ENCODE assay signal across 8 mouse cellular contexts in the genomic region with DNA sequence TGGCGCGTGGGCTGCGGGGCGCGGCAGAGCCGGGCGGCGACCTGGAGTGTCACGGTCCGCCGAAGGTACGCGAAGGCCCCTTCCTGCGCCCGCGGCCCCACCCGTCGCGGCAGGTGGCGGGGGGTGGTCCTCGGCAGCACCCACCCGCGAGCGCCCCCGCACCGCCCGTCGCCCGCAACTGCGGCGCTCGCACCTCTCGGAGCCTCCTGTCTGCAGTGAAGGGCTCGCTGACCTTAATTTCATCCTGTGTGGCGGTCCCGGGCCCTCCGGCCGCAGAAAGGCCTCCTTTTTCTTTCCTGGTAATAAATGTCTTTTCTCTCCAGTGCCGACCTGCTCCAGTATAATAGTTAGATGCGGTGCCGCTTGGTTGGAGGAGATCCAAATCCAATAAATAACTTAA. TPM values are rescaled to one million over a fixed set of nuclear protein-coding genes. Genes with fewer than 3 reads are reported as not detected.
DNase-seq lines count a peak whose midpoint lies in the region; ATAC-seq and TF ChIP-seq lines count a peak whose summit lies in the region.

No protein-coding gene starts in this region.

- peak overlapping the region; percentile 99 for H3K4me3 ChIP-seq in liver, adult 2 months (ENCODE audit: insufficient read depth, low read depth, low read length)
- H3K4me3 ChIP-seq in neural tube, embryonic 13.5 days: peak overlapping the region; percentile 95

- no peak for TF ChIP-seq POLR2A in liver, adult 2 months (IDR thresholded peaks at IDR 0.05; ENCODE audit: extremely low read depth, insufficient read depth, low read length)

- no peaks in the 10 kb centered on the region for H3K27me3 ChIP-seq in liver, adult 2 months (ENCODE audit: control insufficient read depth, insufficient read depth, low read length)
- H3K27me3 ChIP-seq in neural tube, embryonic 13.5 days: no peaks in the 10 kb centered on the region

- H3K4me1 ChIP-seq in liver, adult 2 months (ENCODE audit: control insufficient read depth, insufficient read depth, low read length): peaks cover 20% of the 10 kb centered on the region
- H3K4me1 ChIP-seq in neural tube, embryonic 13.5 days (replicated peaks): peaks cover 69% of the 10 kb centered on the region

- peak; percentile 77 for ATAC-seq in neural tube, embryonic 13.5 days (ENCODE audit: low read depth)

- H3K9me3 ChIP-seq in neural tube, embryonic 13.5 days: no peaks in the 10 kb centered on the region

- WGBS in liver, adult 2 months: 2% methylated on average over 39 of the region's 41 CpGs
- WGBS in neural tube, embryonic 13.5 days: under 1% methylated on average over 26 of the region's 41 CpGs

- H3K79me2 ChIP-seq in liver, adult 2 months (ENCODE audit: control insufficient read depth, insufficient read depth, low read length): peaks cover 12% of the 10 kb centered on the region

- peak overlapping the region; percentile 100 for H3K9ac ChIP-seq in liver, adult 2 months (ENCODE audit: low read depth, low read length)
- peak overlapping the region; percentile 99 for H3K9ac ChIP-seq in neural tube, embryonic 13.5 days

- H3K4me2 ChIP-seq in neural tube, embryonic 13.5 days: peak overlapping the region; percentile 87

- no peak for TF ChIP-seq CTCF in liver, adult 2 months (IDR thresholded peaks at IDR 0.05; ENCODE audit: low read depth, low read length)

- DNase-seq in left cerebral cortex, adult 18-20 months (ENCODE audit: low spot score in 2 of 2): peak; percentile 50 to 57
- DNase-seq in left cerebral cortex, adult 11 months (ENCODE audit: low spot score): no peak
- peak; percentile 72 to 79 for DNase-seq in cerebellum, postnatal 10 days
- DNase-seq in gastrocnemius, postnatal 14 days: peak; percentile 36
- peak; percentile 49 for DNase-seq in kidney, adult 9 months
- DNase-seq in liver, adult 2 months (ENCODE audit: extremely low read depth, low read depth, low spot score): peak; percentile 45
- DNase-seq in thymus, postnatal 10 days (ENCODE audit: low spot score in 2 of 2): peak; percentile 56 to 67

- intact Hi-C loops in gastrocnemius, postnatal 14 days (cut with DNase I; ENCODE audit: low total_unique reads): no loop called here

- peaks cover 3% of the 10 kb centered on the region; the same call in 1 of the 2 replicates for H3K36me3 ChIP-seq in liver, adult 2 months (ENCODE audit: control insufficient read depth, insufficient read depth, low read length)
- H3K36me3 ChIP-seq in neural tube, embryonic 13.5 days: peaks cover 26% of the 10 kb centered on the region

- H3K27ac ChIP-seq in liver, adult 2 months (replicated peaks; ENCODE audit: insufficient read depth, low read depth, low read length): peak overlapping the region; percentile 97
- H3K27ac ChIP-seq in neural tube, embryonic 13.5 days (replicated peaks): peak overlapping the region; percentile 99

RNA-seq across cellular contexts. Expression of a gene that starts 0.5 kb away (rescaled TPM):
- total RNA-seq in left cerebral cortex, adult 18-20 months (2021): 100 to 1,000 TPM; 825 to 827 TPM
- 10 to 100 TPM; 90.6 to 96.0 TPM for total RNA-seq in gastrocnemius, postnatal 14 days (2021)
- total RNA-seq in liver, adult 2 months (2014; rRNA removed): 89.0 and 98.6 TPM in 2 replicates
- polyA plus RNA-seq in liver, adult 2 months (2012; rRNA removed): 61.4 and 71.3 TPM in 2 replicates
- 186 and 209 TPM in 2 replicates for polyA plus RNA-seq in neural tube, embryonic 13.5 days (2015; fragmentation: Nextera tagmentation; extraction: Ambion mirVana)

RNA-seq across cellular contexts. Expression of a gene that starts 30.7 kb away (rescaled TPM):
- total RNA-seq in left cerebral cortex, adult 18-20 months (2021): 10 to 100 TPM; 44.0 to 49.5 TPM
- total RNA-seq in gastrocnemius, postnatal 14 days (2021): 10 to 100 TPM; 17.5 to 20.2 TPM
- 17.8 and 22.6 TPM in 2 replicates for total RNA-seq in liver, adult 2 months (2014; rRNA removed)
- 13.8 and 14.3 TPM in 2 replicates for polyA plus RNA-seq in liver, adult 2 months (2012; rRNA removed)
- polyA plus RNA-seq in neural tube, embryonic 13.5 days (2015; fragmentation: Nextera tagmentation; extraction: Ambion mirVana): 72.3 and 74.1 TPM in 2 replicates
